Mouse (Mus musculus) testis, postnatal 14 days (tissue): Measurements from ENCODE around the gene Gprasp1.
"Not testable (repeated sequence)": the region's sequence is repeated elsewhere in the genome, so short reads cannot be mapped to it uniquely, and the experiment has no call there.

Experiments
- DNase-seq: peaks from one replicate; pipeline ENCODE4 v3.0.0; 2021; ENCODE audit warnings: low spot score

Gene Gprasp1

GRCm38 (mm10) chrX:135742304-135743055 is at the start of gene Gprasp1, which contains the start of gene Armcx5:
Gene Gprasp1 (plus strand): TSS chrX:135742733.
Gene Armcx5 (plus strand): TSS chrX:135742733.
- peak; percentile 90 for DNase-seq

- no peak for DNase-seq
Measured at GRCm38 (mm10) chrX:135693633-135694032, 48.9 kb upstream of the Gprasp1 start, which contains the start of gene Tcp11x2. Gene Tcp11x2 (minus strand): TSS chrX:135693790.

DNA sequence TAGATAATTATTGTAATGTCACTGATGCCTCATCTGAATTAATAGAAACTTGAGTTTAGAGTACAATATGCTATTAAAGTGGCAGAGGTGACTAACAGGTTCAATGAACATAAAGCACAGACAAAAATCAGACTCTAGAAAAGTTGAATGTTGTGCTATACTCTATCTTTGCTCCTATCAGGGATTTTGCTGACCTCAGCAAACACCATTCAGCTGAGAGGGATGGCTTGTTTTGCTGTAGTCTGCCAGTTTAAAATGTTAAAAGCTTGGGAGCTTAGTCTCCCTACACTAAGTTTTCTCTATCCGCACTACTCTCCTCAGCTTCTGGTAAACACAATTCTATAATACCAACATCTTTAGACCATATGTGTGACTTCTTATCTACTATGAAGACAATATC is 39.4 kb upstream of the Gprasp1 start:
- DNase-seq = no peak

- no peak for DNase-seq
Measured at GRCm38 (mm10) chrX:135704349-135704748, 38.2 kb upstream of the Gprasp1 start.

GRCm38 (mm10) chrX:135712845-135713244 is 29.7 kb upstream of the Gprasp1 start:
- no peak for DNase-seq

DNA sequence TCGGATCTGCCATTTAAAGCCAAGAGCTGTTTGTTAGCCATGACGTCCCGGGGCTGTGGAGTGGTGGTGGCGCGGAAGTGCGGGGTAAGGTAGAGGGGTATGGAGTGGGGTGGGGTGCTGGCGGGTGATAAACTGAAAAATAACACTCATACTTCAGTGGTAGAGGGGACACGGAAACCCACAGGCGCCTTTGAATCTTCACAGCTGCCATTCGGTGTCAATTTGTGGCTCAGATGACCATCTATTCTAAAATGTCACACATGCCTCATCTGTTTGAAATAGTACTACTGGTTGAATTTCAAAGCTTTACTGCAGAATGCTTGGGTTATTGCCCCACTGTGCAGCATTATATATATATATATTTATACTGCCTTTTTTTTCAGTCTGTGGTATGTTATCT is 17.4 kb upstream of the Gprasp1 start, which contains the start of gene Tmsb15a:
Gene Tmsb15a (minus strand): TSS at position 101 of the 400 bp plus-strand sequence.
- DNase-seq = no peak

DNA sequence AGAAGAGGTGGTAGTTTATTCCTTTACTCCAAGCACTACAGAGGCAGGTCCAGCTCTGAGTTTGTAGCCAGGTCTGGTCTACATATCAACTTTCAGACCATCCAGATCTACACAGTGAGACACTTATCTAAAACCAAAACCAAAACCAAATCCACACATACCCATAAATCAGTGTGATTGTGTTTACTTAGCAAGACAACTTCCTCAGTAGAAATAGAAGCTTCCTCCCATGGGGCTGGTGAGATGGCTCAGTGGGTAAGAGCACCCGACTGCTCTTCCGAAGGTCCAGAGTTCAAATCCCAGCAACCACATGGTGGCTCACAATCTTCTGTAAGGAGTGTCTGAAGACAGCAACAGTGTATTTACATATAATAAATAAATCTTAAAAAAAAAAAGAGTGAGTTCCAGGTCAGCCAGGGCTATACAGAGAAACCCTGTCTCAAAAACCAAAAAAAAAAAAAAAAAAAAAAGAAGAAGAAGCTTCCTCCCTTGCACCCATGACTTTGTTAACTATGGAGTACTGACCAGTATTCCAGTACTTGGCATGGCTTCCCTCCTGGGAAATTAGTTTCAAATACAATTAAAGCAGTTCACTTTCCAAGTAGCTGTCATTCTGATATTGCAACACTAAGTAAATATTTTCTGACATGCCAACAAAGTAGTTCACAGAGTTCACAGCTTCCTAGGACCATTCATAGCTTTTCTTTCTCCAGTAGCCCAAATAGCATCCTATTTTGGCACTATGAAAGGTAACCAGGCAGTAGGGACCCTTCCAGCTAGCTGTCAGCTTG is 3.6 kb upstream of the Gprasp1 start:
- DNase-seq = no peak

GRCm38 (mm10) chrX:135743056-135743355 is 473 bp downstream of the Gprasp1 start:
- DNase-seq = no peak

GRCm38 (mm10) chrX:135745376-135745775 is 2.8 kb downstream of the Gprasp1 start:
- DNase-seq = not testable (repeated sequence)

DNA sequence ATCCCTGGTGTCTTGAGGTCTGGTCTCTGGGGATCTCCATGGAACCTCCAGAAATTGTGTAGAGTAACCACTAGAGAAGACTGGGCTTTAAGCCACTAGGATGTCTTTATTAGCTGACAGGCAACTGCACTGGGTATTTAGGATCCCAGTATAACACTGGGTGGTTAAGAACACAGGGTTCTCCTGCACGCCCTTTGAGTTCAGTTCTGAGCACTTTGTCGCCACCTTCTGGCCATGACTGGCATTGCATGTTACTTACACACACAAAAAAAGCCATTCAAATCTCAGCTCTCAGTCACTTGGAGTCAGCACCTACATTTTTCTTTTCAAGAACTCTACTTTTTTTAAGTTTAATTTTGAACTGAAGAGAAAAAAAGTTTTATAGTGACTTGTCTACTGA is 10.3 kb downstream of the Gprasp1 start:
- DNase-seq = peak; percentile 20

DNA sequence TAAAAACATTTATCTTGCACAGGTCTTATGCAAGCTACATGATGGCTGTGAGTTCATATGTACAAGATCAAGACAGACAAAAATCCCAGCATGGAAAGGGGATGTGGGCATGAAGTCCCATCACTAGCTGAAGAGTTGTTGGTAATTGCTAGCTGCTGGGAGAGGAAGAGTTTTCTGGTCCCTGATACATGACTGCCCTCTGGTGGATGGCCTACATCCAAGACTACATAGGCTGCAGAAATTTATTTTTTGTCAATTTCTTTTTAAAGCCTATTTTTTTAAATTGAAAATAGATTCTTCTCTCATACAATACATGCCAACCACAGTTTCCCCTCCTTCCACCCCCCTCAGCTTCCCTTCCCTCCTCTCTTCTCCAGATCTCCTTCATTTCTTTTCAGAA is 19.2 kb downstream of the Gprasp1 start:
- DNase-seq = no peak

- no peak for DNase-seq
Measured at GRCm38 (mm10) chrX:135768043-135768548, 25.6 kb downstream of the Gprasp1 start.

GRCm38 (mm10) chrX:135768565-135768964 is 26.0 kb downstream of the Gprasp1 start:
- no peak for DNase-seq

DNA sequence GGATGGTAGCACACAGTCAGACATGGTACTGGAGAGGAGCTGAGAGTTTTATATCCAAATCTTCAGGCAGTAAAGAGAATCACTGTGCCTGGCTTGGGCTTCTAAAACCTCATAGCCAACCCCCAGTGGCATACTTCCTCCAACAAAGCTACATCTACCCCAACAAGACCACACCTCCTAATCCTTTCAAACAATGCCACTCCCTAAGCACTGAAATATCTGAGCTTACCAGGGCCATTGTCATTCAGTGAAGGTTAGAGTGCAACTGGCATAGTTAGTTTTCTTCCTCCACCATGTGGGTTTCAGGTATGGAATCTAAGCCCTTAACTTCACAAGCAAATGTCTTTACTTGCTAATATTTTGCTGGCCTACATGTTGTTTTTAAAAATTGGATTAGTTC is 49.0 kb downstream of the Gprasp1 start:
- no peak for DNase-seq

DNA sequence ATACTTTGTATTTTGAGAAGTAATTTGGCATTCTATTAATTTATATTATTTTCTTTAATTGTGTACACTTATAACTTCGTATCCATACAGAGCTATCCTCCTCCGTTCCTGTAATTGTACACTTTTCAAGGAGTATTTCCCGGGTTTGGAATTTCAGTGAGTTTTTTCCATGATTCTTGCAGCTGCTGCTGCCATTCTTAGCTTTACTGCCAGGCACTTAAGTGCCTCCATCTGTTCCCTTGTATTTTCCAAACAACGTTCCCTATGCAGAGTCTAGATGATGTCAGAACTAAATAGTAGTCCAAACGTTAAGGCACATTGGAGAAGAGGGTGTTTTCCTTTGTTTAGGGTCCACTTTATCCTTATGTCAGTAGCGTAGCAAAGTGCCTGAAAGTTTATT is 49.8 kb downstream of the Gprasp1 start:
- DNase-seq = no peak

- DNase-seq = peak; percentile 60
Measured at GRCm38 (mm10) chrX:135795591-135796304, 53.2 kb downstream of the Gprasp1 start.

DNA sequence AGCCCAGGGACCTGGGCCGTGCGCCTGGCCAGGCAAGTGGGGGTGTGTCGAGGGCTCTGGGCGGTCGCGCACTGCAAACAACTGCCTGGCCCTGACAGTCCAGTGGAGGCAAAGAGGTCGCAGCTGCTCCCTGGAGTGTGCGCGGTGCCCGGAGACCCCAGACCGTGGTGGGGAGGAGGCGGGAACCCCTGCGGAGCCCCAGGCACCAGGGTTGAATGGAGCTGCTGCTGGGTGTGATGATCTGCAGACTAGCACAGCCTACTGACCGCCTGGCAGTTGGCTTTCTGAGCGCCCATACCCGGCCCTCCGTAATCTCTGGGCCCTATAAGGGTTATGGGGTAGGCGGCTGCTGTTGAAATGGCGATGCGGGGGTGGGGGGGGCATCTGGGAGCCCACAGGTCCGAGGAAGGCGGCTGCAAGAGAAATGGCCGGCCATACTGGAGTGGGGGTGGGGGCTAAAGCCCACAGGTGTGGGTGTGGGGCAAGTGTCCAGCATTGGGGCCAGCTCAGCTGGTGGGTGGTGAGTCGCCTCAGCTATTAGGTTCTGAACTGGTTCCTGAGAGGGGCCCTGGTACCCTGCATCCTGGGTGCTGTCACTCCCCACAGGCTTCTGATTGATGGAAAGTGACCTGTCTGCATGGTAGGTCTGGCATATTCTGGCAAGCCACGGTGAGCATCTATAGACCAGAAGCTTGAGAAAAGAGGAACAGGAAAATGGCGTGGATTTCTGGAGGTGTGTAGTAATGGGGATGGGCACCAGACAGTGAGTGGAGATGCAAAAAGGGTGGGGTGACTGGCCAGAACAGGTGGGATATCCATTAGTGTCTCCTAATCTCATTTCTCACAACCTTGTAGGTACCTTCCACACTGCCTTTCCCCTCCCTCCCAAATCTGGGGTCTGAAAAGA is 54.0 kb downstream of the Gprasp1 start:
- DNase-seq = not testable (repeated sequence)

DNA sequence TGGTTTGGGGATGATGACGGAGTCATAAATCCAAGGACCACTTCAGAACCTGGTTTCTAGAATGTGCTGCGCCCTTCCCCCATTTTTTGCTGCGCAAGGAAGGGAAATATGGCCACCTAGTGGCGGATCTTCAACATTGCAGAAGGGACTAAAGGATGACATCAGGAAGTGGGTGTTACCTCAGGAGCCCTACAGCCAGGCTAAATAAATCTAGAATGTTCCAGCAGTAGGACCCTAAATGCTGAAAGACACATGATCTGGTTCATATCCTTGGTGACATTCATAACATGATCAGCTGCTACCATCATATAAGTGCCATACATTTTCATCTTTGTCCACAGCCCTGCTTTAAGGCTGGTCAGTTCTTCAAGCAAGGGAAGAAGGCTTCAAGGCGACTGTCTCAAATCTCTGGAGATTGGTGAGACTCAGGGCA is 54.7 kb downstream of the Gprasp1 start, which contains the start of gene Bhlhb9:
Gene Bhlhb9 (plus strand): TSS at position 383 of the 433 bp plus-strand sequence.
- DNase-seq = not testable (repeated sequence)

DNA sequence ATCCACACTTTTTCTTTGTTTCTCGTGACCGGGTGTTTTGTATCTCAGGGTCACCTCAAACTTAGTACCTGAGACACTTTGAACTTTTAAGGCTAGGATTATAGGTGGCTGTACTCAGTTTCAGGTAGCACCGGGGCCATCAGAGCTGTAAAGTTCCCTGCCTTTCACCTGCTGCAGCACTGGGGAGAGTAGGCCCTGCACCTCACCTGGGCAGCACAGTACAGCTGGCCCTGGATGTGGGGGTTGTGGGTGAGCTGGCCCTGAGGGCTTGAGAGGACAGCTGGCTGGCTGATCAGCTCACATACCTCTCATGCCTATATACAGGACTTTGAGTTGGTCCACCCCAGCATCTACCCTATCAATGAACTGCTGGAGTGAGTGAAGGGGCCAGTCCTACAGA is 61.6 kb downstream of the Gprasp1 start:
- DNase-seq = no peak

DNA sequence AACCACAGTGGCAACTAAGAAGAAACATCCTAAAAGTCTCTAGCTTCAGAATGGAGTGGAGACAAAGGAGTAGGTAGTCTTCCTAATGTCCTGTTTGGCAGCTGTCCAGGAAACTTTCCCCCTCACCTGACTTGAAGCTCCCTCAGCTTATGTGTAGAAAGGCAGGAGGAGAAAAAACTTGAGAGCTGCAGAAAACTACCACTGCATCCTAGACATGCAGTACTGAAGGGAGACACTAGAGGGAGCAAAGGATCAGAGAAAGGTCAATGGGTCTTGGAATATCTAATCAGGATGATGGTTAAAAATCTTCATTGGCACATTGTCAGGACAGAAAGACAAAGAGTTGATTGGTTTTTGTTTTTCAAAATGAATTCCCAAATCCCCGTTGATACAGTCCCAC is 63.2 kb downstream of the Gprasp1 start:
- no peak for DNase-seq

GRCm38 (mm10) chrX:135835896-135836295 is 93.4 kb downstream of the Gprasp1 start:
- not testable (repeated sequence) for DNase-seq
